Mouse (Mus musculus) brain, adult 2 months (tissue): ENCODE measurements at regions not wholly inside any gene's neighbourhood (a gene's known extent, or its start where the extent isn't known, plus 50 kb on each side); places are given as distances from the start of the nearest gene placed in this dataset.
A peak's percentile ranks its signal among the peaks of the same experiment; 100 is the strongest.

ENCODE experiments used
- DNase-seq: peaks from one replicate; pipeline ENCODE4 v3.0.0; 2011; ENCODE audit warnings: low read depth, low spot score

- DNase-seq, result no peak
Measured at GRCm38 (mm10) chr9:79414989-79415388, 303.6 kb downstream of the Col12a1 start.

- DNase-seq, result peak; percentile 74
Measured at GRCm38 (mm10) chr9:79430417-79430816, 288.2 kb downstream of the Col12a1 start.

GRCm38 (mm10) chr9:79437636-79438035, 281.0 kb downstream of the Col12a1 start:
- DNase-seq, result no peak

- DNase-seq, result no peak
Measured at GRCm38 (mm10) chr9:79439233-79439960, 279.2 kb downstream of the Col12a1 start.

- DNase-seq, result no peak
Measured at GRCm38 (mm10) chr9:79455226-79455625, 263.4 kb downstream of the Col12a1 start.

- DNase-seq, result peak; percentile 14
Measured at GRCm38 (mm10) chr9:79479118-79479517, 239.5 kb downstream of the Col12a1 start.

- no peak for DNase-seq
Measured at GRCm38 (mm10) chr9:79500253-79500652, 218.4 kb downstream of the Col12a1 start.

GRCm38 (mm10) chr9:79502034-79502433, 216.6 kb downstream of the Col12a1 start:
- DNase-seq, result no peak

GRCm38 (mm10) chr9:79516384-79516783, 202.2 kb downstream of the Col12a1 start:
- no peak for DNase-seq

- DNase-seq, result no peak
Measured at GRCm38 (mm10) chr9:79517461-79517860, 201.2 kb downstream of the Col12a1 start.

- DNase-seq, result no peak
Measured at GRCm38 (mm10) chr9:79518640-79519039, 200.0 kb downstream of the Col12a1 start.

- DNase-seq, result peak; percentile 49
Measured at GRCm38 (mm10) chr9:79520498-79520897, 198.1 kb downstream of the Col12a1 start.

- no peak for DNase-seq
Measured at GRCm38 (mm10) chr9:79523054-79523453, 195.6 kb downstream of the Col12a1 start.

GRCm38 (mm10) chr9:79525000-79525399, 193.6 kb downstream of the Col12a1 start:
- DNase-seq, result no peak

GRCm38 (mm10) chr9:79526390-79526789, 192.2 kb downstream of the Col12a1 start:
- peak; percentile 75 for DNase-seq

GRCm38 (mm10) chr9:79527331-79527730, 191.3 kb downstream of the Col12a1 start:
- DNase-seq, result no peak
